Mouse (Mus musculus) embryonic facial prominence, embryonic 15.5 days (tissue): ENCODE data around the gene Cirbp. TPM values are rescaled to one million over a fixed set of nuclear protein-coding genes. Genes with fewer than 3 reads are reported as not detected.
A peak's percentile ranks its signal among the peaks of the same experiment; 100 is the strongest.

Source experiments
- ATAC-seq: fragments of 200-750 bp; cut with Nextera tagmentation; 2 replicates; pipeline ENCODE4 v1.8.0; 2017; ENCODE audit warnings: low read depth, moderate TSS enrichment; ENCODE audit not compliant: insufficient number of reproducible peaks, low FRiP score, low TSS enrichment
- H3K27ac ChIP-seq: fragments of 300-500 bp; sonication (generic); replicated peaks from 2 replicates; pipeline ENCODE4 v1.5.1; 2015; ENCODE audit warnings: mild to moderate bottlenecking, inconsistent platforms
- H3K27me3 ChIP-seq: fragments of 300-500 bp; sonication (generic); 2 replicates; pipeline ENCODE4 v1.6.1; 2015; ENCODE audit warnings: inconsistent platforms
- H3K36me3 ChIP-seq: fragments of 300-500 bp; sonication (generic); 2 replicates; pipeline ENCODE4 v1.6.1; 2015; ENCODE audit warnings: mild to moderate bottlenecking, inconsistent platforms
- H3K4me1 ChIP-seq: fragments of 300-500 bp; sonication (generic); 2 replicates; pipeline ENCODE4 v1.6.1; 2015; ENCODE audit warnings: inconsistent platforms
- H3K4me2 ChIP-seq: fragments of 300-500 bp; sonication (generic); replicated peaks from 2 replicates; pipeline ENCODE4 v1.6.1; 2015; ENCODE audit warnings: mild to moderate bottlenecking, inconsistent platforms
- H3K4me3 ChIP-seq: fragments of 300-500 bp; sonication (generic); replicated peaks from 2 replicates; pipeline ENCODE4 v1.5.1; 2015; ENCODE audit warnings: mild to moderate bottlenecking, inconsistent platforms
- H3K9ac ChIP-seq: fragments of 300-500 bp; sonication (generic); 2 replicates; pipeline ENCODE4 v1.6.1; 2015; ENCODE audit warnings: inconsistent platforms
- H3K9me3 ChIP-seq: fragments of 300-500 bp; sonication (generic); replicated peaks from 2 replicates; pipeline ENCODE4 v1.6.1; 2016; ENCODE audit warnings: inconsistent platforms
- WGBS: fragments of 180-500 bp; shearing (Covaris S2); methylation state at CpG from one replicate; pipeline ENCODE4 v1.1.7; 2015; 5-methylcytosine and 5-hydroxymethylcytosine counted together
- polyA plus RNA-seq: library from polyadenylated mRNA; unstranded; fragments of >200 nt; fragmentation: Nextera tagmentation; extraction: Ambion mirVana; gene quantifications from 2 replicates; pipeline ENCODE4 v1.2.1, GENCODE M21; 2015

Cirbp gene
- polyA plus RNA-seq, 1 experiment from 2014 or later, result 116 TPM

GRCm38 (mm10) chr10:80146568-80147011 is 19.2 kb upstream of the Cirbp start:
- H3K36me3 ChIP-seq, result peaks cover 23% of the 10 kb centered on the region
- H3K4me1 ChIP-seq, result peaks cover 57% of the 10 kb centered on the region
- H3K4me3 ChIP-seq, result peak overlapping the region; percentile 90; the same call in 1 of the 2 replicates
- peak overlapping the region; percentile 100 for H3K27ac ChIP-seq
- H3K9ac ChIP-seq, result peak overlapping the region; percentile 12; the same call in 1 of the 2 replicates
- no peak for ATAC-seq
- 60% methylated on average over 4 of the region's 4 CpGs for WGBS
- no peak overlapping the region for H3K4me2 ChIP-seq
- H3K27me3 ChIP-seq, result no peaks in the 10 kb centered on the region
- H3K9me3 ChIP-seq, result no peaks in the 10 kb centered on the region

GRCm38 (mm10) chr10:80147146-80147718 is 18.6 kb upstream of the Cirbp start:
- Histone ChIP-seq H3K36me3 (peaks cover 23% of the 10 kb centered on the region), H3K4me2 (peak overlapping the region; percentile 83)

GRCm38 (mm10) chr10:80147719-80148601 is 17.8 kb upstream of the Cirbp start, which contains the start of gene Midn:
Gene Midn, plus strand, starts transcription at chr10:80148272.
- peak; percentile 52 for ATAC-seq
- WGBS, result under 1% methylated on average over 39 of the region's 42 CpGs
- Histone ChIP-seq H3K27ac (peak within 1 kb of the TSS; percentile 100), H3K9me3 (no peaks in the 10 kb centered on the region), H3K36me3 (peaks cover 30% of the 10 kb centered on the region), H3K4me3 (peak within 1 kb of the TSS; percentile 90), H3K9ac (peak within 1 kb of the TSS; percentile 85), H3K4me2 (peak within 1 kb of the TSS; percentile 83), H3K4me1 (peaks cover 64% of the 10 kb centered on the region), H3K27me3 (no peaks in the 10 kb centered on the region)

More at GRCm38 (mm10) chr10:80147146-80147718, 18.6 kb upstream of the Cirbp start:
- no peaks in the 10 kb centered on the region for H3K9me3 ChIP-seq
- peak overlapping the region; percentile 100 for H3K27ac ChIP-seq
- 70% methylated on average over 5 of the region's 5 CpGs for WGBS
- H3K4me1 ChIP-seq, result peaks cover 63% of the 10 kb centered on the region
- no peak overlapping the region for H3K9ac ChIP-seq
- no peaks in the 10 kb centered on the region for H3K27me3 ChIP-seq
- no peak for ATAC-seq
- peak overlapping the region; percentile 90 for H3K4me3 ChIP-seq

GRCm38 (mm10) chr10:80148610-80149290 is 17.0 kb upstream of the Cirbp start:
- H3K4me2 ChIP-seq, result peak overlapping the region; percentile 83
- H3K36me3 ChIP-seq, result peaks cover 33% of the 10 kb centered on the region
- no peaks in the 10 kb centered on the region for H3K27me3 ChIP-seq
- peak; percentile 45 for ATAC-seq
- peak overlapping the region; percentile 100 for H3K27ac ChIP-seq
- peak overlapping the region; percentile 90 for H3K4me3 ChIP-seq
- H3K4me1 ChIP-seq, result peaks cover 64% of the 10 kb centered on the region
- WGBS, result under 1% methylated on average over 55 of the region's 57 CpGs
- peak overlapping the region; percentile 85 for H3K9ac ChIP-seq
- no peaks in the 10 kb centered on the region for H3K9me3 ChIP-seq

- under 1% methylated on average over 85 of the region's 88 CpGs for WGBS
- peak overlapping the region; percentile 100 for H3K27ac ChIP-seq
- peaks cover 33% of the 10 kb centered on the region for H3K36me3 ChIP-seq
- peak overlapping the region; percentile 91 for H3K9ac ChIP-seq
- H3K9me3 ChIP-seq, result no peaks in the 10 kb centered on the region
- H3K4me2 ChIP-seq, result peak overlapping the region; percentile 83
- H3K4me3 ChIP-seq, result peak overlapping the region; percentile 90
- H3K4me1 ChIP-seq, result peaks cover 65% of the 10 kb centered on the region
- ATAC-seq, result peak; percentile 87
- H3K27me3 ChIP-seq, result no peaks in the 10 kb centered on the region
These were observed 16.2 kb upstream of the Cirbp start for GRCm38 (mm10) chr10:80149291-80150225.

GRCm38 (mm10) chr10:80150226-80151210 is 15.3 kb upstream of the Cirbp start:
- H3K9ac ChIP-seq, result peak overlapping the region; percentile 91
- peak overlapping the region; percentile 83 for H3K4me2 ChIP-seq
- H3K4me1 ChIP-seq, result peaks cover 67% of the 10 kb centered on the region
- no peaks in the 10 kb centered on the region for H3K9me3 ChIP-seq
- WGBS, result 0% methylated on average over 51 of the region's 71 CpGs
- no peaks in the 10 kb centered on the region for H3K27me3 ChIP-seq
- H3K4me3 ChIP-seq, result peak overlapping the region; percentile 90
- H3K36me3 ChIP-seq, result peaks cover 33% of the 10 kb centered on the region
- no peak for ATAC-seq
- H3K27ac ChIP-seq, result peak overlapping the region; percentile 100

GRCm38 (mm10) chr10:80151211-80152034 is 14.4 kb upstream of the Cirbp start:
- H3K9ac ChIP-seq, result peak overlapping the region; percentile 91
- H3K4me3 ChIP-seq, result peak overlapping the region; percentile 90
- WGBS, result under 1% methylated on average over 25 of the region's 26 CpGs
- H3K4me1 ChIP-seq, result peaks cover 66% of the 10 kb centered on the region
- no peak for ATAC-seq
- peak overlapping the region; percentile 83 for H3K4me2 ChIP-seq
- H3K27ac ChIP-seq, result peak overlapping the region; percentile 100
- H3K27me3 ChIP-seq, result no peaks in the 10 kb centered on the region
- H3K36me3 ChIP-seq, result peaks cover 42% of the 10 kb centered on the region
- H3K9me3 ChIP-seq, result no peaks in the 10 kb centered on the region

GRCm38 (mm10) chr10:80152071-80152872 is 13.5 kb upstream of the Cirbp start:
- peak overlapping the region; percentile 83 for H3K4me2 ChIP-seq
- no peaks in the 10 kb centered on the region for H3K9me3 ChIP-seq
- H3K36me3 ChIP-seq, result peaks cover 51% of the 10 kb centered on the region
- WGBS, result 5% methylated on average over 14 of the region's 15 CpGs
- peaks cover 66% of the 10 kb centered on the region for H3K4me1 ChIP-seq
- no peak for ATAC-seq
- peak overlapping the region; percentile 90 for H3K4me3 ChIP-seq
- peak overlapping the region; percentile 91 for H3K9ac ChIP-seq
- H3K27ac ChIP-seq, result peak overlapping the region; percentile 100
- no peaks in the 10 kb centered on the region for H3K27me3 ChIP-seq
